11 mouse cellular contexts compared by ENCODE assay signal in genomic region chr8:70284421-70284820, GRCm38 (mm10). TPM values are rescaled to one million over a fixed set of nuclear protein-coding genes. Genes with fewer than 3 reads are reported as not detected.
DNase-seq lines count a peak whose midpoint lies in the region; ATAC-seq and TF ChIP-seq lines count a peak whose summit lies in the region.
"Had no signal": no experiment of that assay in that cellular context is flagged by ENCODE, and none has a peak within 500 bp of the region (broad histone marks: within the 10 kb centered on the region; RNA-seq: fewer than 3 reads in every experiment).

No protein-coding gene starts in this region.

- TF ChIP-seq CTCF in embryonic fibroblast, embryonic 13.5 days (IDR thresholded peaks at IDR 0.05; ENCODE audit: borderline replicate concordance, insufficient read depth, low read length): no peak

- H3K4me2 ChIP-seq in kidney, embryonic 15.5 days: peak overlapping the region; percentile 79
- H3K4me2 ChIP-seq in midbrain, embryonic 13.5 days (replicated peaks): peak overlapping the region; percentile 88

- no peaks in the 10 kb centered on the region for H3K27me3 ChIP-seq in kidney, embryonic 15.5 days
- H3K27me3 ChIP-seq in embryonic facial prominence, embryonic 10.5 days (replicated peaks; ENCODE audit: low read depth, poor library complexity, severe bottlenecking): no peaks in the 10 kb centered on the region
- no peaks in the 10 kb centered on the region for H3K27me3 ChIP-seq in midbrain, embryonic 13.5 days

- no peak for TF ChIP-seq POLR2A in embryonic fibroblast, embryonic 13.5 days (IDR thresholded peaks at IDR 0.05; ENCODE audit: low read depth, low read length)

- no peak for DNase-seq in kidney, adult 9 months
- no peak for DNase-seq in embryonic facial prominence, embryonic 10.5 days (ENCODE audit: low spot score)
- DNase-seq in Muller cell, postnatal 12 days (ENCODE audit: inconsistent ontology term): no peak
- DNase-seq: adrenal gland, adult 8-10 months; cerebellum, adult 9-10 months; kidney, postnatal 36 days; lung, postnatal 36 days had no signal

- peaks cover 40% of the 10 kb centered on the region for H3K4me1 ChIP-seq in kidney, embryonic 15.5 days
- peaks cover 46% of the 10 kb centered on the region for H3K4me1 ChIP-seq in embryonic facial prominence, embryonic 10.5 days
- H3K4me1 ChIP-seq in embryonic fibroblast, embryonic 13.5 days (ENCODE audit: control insufficient read depth, insufficient read depth, low read length): no peaks in the 10 kb centered on the region
- H3K4me1 ChIP-seq in midbrain, embryonic 13.5 days (replicated peaks): peaks cover 22% of the 10 kb centered on the region

- H3K27ac ChIP-seq in kidney, embryonic 15.5 days: peak overlapping the region; percentile 54; the same call in 1 of the 2 replicates
- no peak overlapping the region for H3K27ac ChIP-seq in embryonic facial prominence, embryonic 10.5 days (replicated peaks)
- no peak overlapping the region for H3K27ac ChIP-seq in embryonic fibroblast, embryonic 13.5 days (ENCODE audit: insufficient read depth, low read length)
- H3K27ac ChIP-seq in midbrain, embryonic 13.5 days: no peak overlapping the region

- H3K4me3 ChIP-seq in kidney, embryonic 15.5 days (replicated peaks): peak overlapping the region; percentile 88
- H3K4me3 ChIP-seq in embryonic facial prominence, embryonic 10.5 days: peak overlapping the region; percentile 93
- H3K4me3 ChIP-seq in embryonic fibroblast, embryonic 13.5 days (ENCODE audit: insufficient read depth, low read length): peak overlapping the region; percentile 7; the same call in 1 of the 2 replicates
- H3K4me3 ChIP-seq in midbrain, embryonic 13.5 days (replicated peaks): 0 out of 2 replicates have a peak overlapping the region, but pooled peaks have one; percentile 90

- no peak for ATAC-seq in kidney, embryonic 15.5 days (replicated peaks; ENCODE audit: low FRiP score)
- no peak for ATAC-seq in midbrain, embryonic 13.5 days
- ATAC-seq in activated CD4-positive, CD25-positive, alpha-beta regulatory T cell, adult 4 months: no peak

- 50% methylated on average over 5 of the region's 5 CpGs for WGBS in kidney, embryonic 15.5 days
- 79% methylated on average over 5 of the region's 5 CpGs for WGBS in embryonic facial prominence, embryonic 10.5 days
- 68% methylated on average over 5 of the region's 5 CpGs for WGBS in midbrain, embryonic 13.5 days

- H3K9ac ChIP-seq in kidney, embryonic 15.5 days: no peak overlapping the region
- H3K9ac ChIP-seq in midbrain, embryonic 13.5 days (replicated peaks): no peak overlapping the region

- peaks cover 49% of the 10 kb centered on the region for H3K36me3 ChIP-seq in kidney, embryonic 15.5 days
- H3K36me3 ChIP-seq in embryonic facial prominence, embryonic 10.5 days (replicated peaks): peaks cover 52% of the 10 kb centered on the region
- peaks cover 46% of the 10 kb centered on the region for H3K36me3 ChIP-seq in midbrain, embryonic 13.5 days

- H3K9me3 ChIP-seq in kidney, embryonic 15.5 days (replicated peaks): no peaks in the 10 kb centered on the region
- H3K9me3 ChIP-seq in embryonic facial prominence, embryonic 10.5 days: peaks cover 6% of the 10 kb centered on the region; the same call in 1 of the 2 replicates
- no peaks in the 10 kb centered on the region for H3K9me3 ChIP-seq in midbrain, embryonic 13.5 days

RNA-seq across cellular contexts. Expression of gene Homer3, which starts 1.8 kb away (rescaled TPM):
- polyA plus RNA-seq in kidney, embryonic 15.5 days (2015; fragmentation: Nextera tagmentation; extraction: Ambion mirVana): 69.5 and 79.9 TPM in 2 replicates
- polyA plus RNA-seq in embryonic facial prominence, embryonic 10.5 days (2016; fragmentation: Nextera tagmentation; extraction: Ambion mirVana): 121 and 130 TPM in 2 replicates
- polyA plus RNA-seq in embryonic fibroblast, embryonic 13.5 days (2011; ENCODE audit: insufficient read length, low read depth, missing spikeins): 42.2 and 54.0 TPM in 2 replicates
- polyA plus RNA-seq in midbrain, embryonic 13.5 days (2015; fragmentation: Nextera tagmentation; extraction: Ambion mirVana): 57.7 and 61.5 TPM in 2 replicates
- under 1 TPM in 1 of 2 experiments, not detected in 1; 0.66 TPM for polyA plus RNA-seq in activated CD4-positive, CD25-positive, alpha-beta regulatory T cell, adult 4 months (2017; shearing (Covaris generic))

RNA-seq across cellular contexts. Expression of gene Ddx49, which starts 17.9 kb away (rescaled TPM):
- polyA plus RNA-seq in kidney, embryonic 15.5 days (2015; fragmentation: Nextera tagmentation; extraction: Ambion mirVana): 45.1 and 49.0 TPM in 2 replicates
- 51.0 and 58.1 TPM in 2 replicates for polyA plus RNA-seq in embryonic facial prominence, embryonic 10.5 days (2016; fragmentation: Nextera tagmentation; extraction: Ambion mirVana)
- polyA plus RNA-seq in embryonic fibroblast, embryonic 13.5 days (2011; ENCODE audit: insufficient read length, low read depth, missing spikeins): 24.8 and 31.6 TPM in 2 replicates
- 50.0 and 54.6 TPM in 2 replicates for polyA plus RNA-seq in midbrain, embryonic 13.5 days (2015; fragmentation: Nextera tagmentation; extraction: Ambion mirVana)
- 10 to 100 TPM; 44.3 to 46.8 TPM for polyA plus RNA-seq in activated CD4-positive, CD25-positive, alpha-beta regulatory T cell, adult 4 months (2017; shearing (Covaris generic))

RNA-seq across cellular contexts. Expression of gene Cope, which starts 17.9 kb away (rescaled TPM):
- polyA plus RNA-seq in kidney, embryonic 15.5 days (2015; fragmentation: Nextera tagmentation; extraction: Ambion mirVana): 320 and 327 TPM in 2 replicates
- 293 and 297 TPM in 2 replicates for polyA plus RNA-seq in embryonic facial prominence, embryonic 10.5 days (2016; fragmentation: Nextera tagmentation; extraction: Ambion mirVana)
- 129 and 132 TPM in 2 replicates for polyA plus RNA-seq in embryonic fibroblast, embryonic 13.5 days (2011; ENCODE audit: insufficient read length, low read depth, missing spikeins)
- 273 and 290 TPM in 2 replicates for polyA plus RNA-seq in midbrain, embryonic 13.5 days (2015; fragmentation: Nextera tagmentation; extraction: Ambion mirVana)
- polyA plus RNA-seq in activated CD4-positive, CD25-positive, alpha-beta regulatory T cell, adult 4 months (2017; shearing (Covaris generic)): 100 to 1,000 TPM; 312 to 332 TPM

RNA-seq across cellular contexts. Expression of gene Cers1, which starts 31.2 kb away (rescaled TPM):
- polyA plus RNA-seq in kidney, embryonic 15.5 days (2015; fragmentation: Nextera tagmentation; extraction: Ambion mirVana): 2.6 and 4.0 TPM in 2 replicates
- polyA plus RNA-seq in embryonic facial prominence, embryonic 10.5 days (2016; fragmentation: Nextera tagmentation; extraction: Ambion mirVana): 2.3 and 4.1 TPM in 2 replicates
- polyA plus RNA-seq in embryonic fibroblast, embryonic 13.5 days (2011; ENCODE audit: insufficient read length, low read depth, missing spikeins): 2.6 and 3.2 TPM in 2 replicates
- 23.7 and 26.2 TPM in 2 replicates for polyA plus RNA-seq in midbrain, embryonic 13.5 days (2015; fragmentation: Nextera tagmentation; extraction: Ambion mirVana)
- polyA plus RNA-seq in activated CD4-positive, CD25-positive, alpha-beta regulatory T cell, adult 4 months (2017; shearing (Covaris generic)): not detected

RNA-seq across cellular contexts. Expression of gene Gdf1, which starts 45.2 kb away (rescaled TPM):
- 5.2 and 6.2 TPM in 2 replicates for polyA plus RNA-seq in kidney, embryonic 15.5 days (2015; fragmentation: Nextera tagmentation; extraction: Ambion mirVana)
- polyA plus RNA-seq in embryonic facial prominence, embryonic 10.5 days (2016; fragmentation: Nextera tagmentation; extraction: Ambion mirVana): 5.6 and 5.7 TPM in 2 replicates
- polyA plus RNA-seq in embryonic fibroblast, embryonic 13.5 days (2011; ENCODE audit: insufficient read length, low read depth, missing spikeins): not detected in 2 replicates
- 3.7 and 6.0 TPM in 2 replicates for polyA plus RNA-seq in midbrain, embryonic 13.5 days (2015; fragmentation: Nextera tagmentation; extraction: Ambion mirVana)
- polyA plus RNA-seq in activated CD4-positive, CD25-positive, alpha-beta regulatory T cell, adult 4 months (2017; shearing (Covaris generic)): under 1 TPM in 1 of 2 experiments, not detected in 1; 0.79 TPM

Comparison
In these comparisons a context has a peak if more than half of its experiments do, and no peak if none do; other contexts are left out.
1. H3K4me3 ChIP-seq: peak in every context shown above with its lines; median percentile 93 in embryonic facial prominence, embryonic 10.5 days; 90 in midbrain, embryonic 13.5 days; 88 in kidney, embryonic 15.5 days; 7 in embryonic fibroblast, embryonic 13.5 days.
2. RNA of gene Homer3, which starts 1.8 kb away (polyA plus RNA-seq): 121 to 130 TPM in embryonic facial prominence, embryonic 10.5 days, 69.5 to 79.9 TPM in kidney, embryonic 15.5 days, 57.7 to 61.5 TPM in midbrain, embryonic 13.5 days and 42.2 to 54.0 TPM in embryonic fibroblast, embryonic 13.5 days; 0.66 TPM in activated CD4-positive, CD25-positive, alpha-beta regulatory T cell, adult 4 months; every median in the first group is over 10 times any median in the second.